Mouse (Mus musculus) stomach, postnatal 0 days (tissue): ENCODE measurements around the gene Tnni1. TPM values are rescaled to one million over a fixed set of nuclear protein-coding genes. Genes with fewer than 3 reads are reported as not detected.

Experiments used
- ATAC-seq: fragments of 200-750 bp; cut with Nextera tagmentation; 2 replicates; pipeline ENCODE4 v1.8.0; 2017; ENCODE audit not compliant: low FRiP score, low TSS enrichment
- DNase-seq: peaks from one replicate; pipeline ENCODE4 v3.0.0-alpha.2; 2016; ENCODE audit warnings: low spot score
- H3K27ac ChIP-seq: fragments of 300-500 bp; sonication (generic); replicated peaks from 2 replicates; pipeline ENCODE4 v1.5.1; 2014; ENCODE audit warnings: mild to moderate bottlenecking, control low read depth
- H3K27me3 ChIP-seq: fragments of 300-500 bp; sonication (generic); 2 replicates; pipeline ENCODE4 v1.6.1; 2014; ENCODE audit warnings: low read length; ENCODE audit not compliant: control insufficient read depth, insufficient read depth
- H3K36me3 ChIP-seq: fragments of 300-500 bp; sonication (generic); 2 replicates; pipeline ENCODE4 v1.6.1; 2014; ENCODE audit warnings: low read length, mixed read lengths; ENCODE audit not compliant: control insufficient read depth, insufficient read depth
- H3K4me1 ChIP-seq: fragments of 300-500 bp; sonication (generic); replicated peaks from 2 replicates; pipeline ENCODE4 v1.6.1; 2014; ENCODE audit warnings: antibody characterized with exemption; ENCODE audit not compliant: control insufficient read depth, insufficient read depth
- H3K4me2 ChIP-seq: fragments of 300-500 bp; sonication (generic); replicated peaks from 2 replicates; pipeline ENCODE4 v1.6.1; 2014; ENCODE audit warnings: low read depth, mild to moderate bottlenecking, control low read depth, moderate library complexity
- H3K4me3 ChIP-seq: fragments of 300-500 bp; sonication (generic); 2 replicates; pipeline ENCODE4 v1.5.1; 2014; ENCODE audit warnings: low read depth, low read length, control low read depth
- H3K9ac ChIP-seq: fragments of 300-500 bp; sonication (generic); 2 replicates; pipeline ENCODE4 v1.6.1; 2014; ENCODE audit warnings: mild to moderate bottlenecking, low read length, control low read depth, mixed read lengths
- H3K9me3 ChIP-seq: fragments of 300-500 bp; sonication (generic); 2 replicates; pipeline ENCODE4 v1.6.1; 2016; ENCODE audit warnings: low read length; ENCODE audit not compliant: control insufficient read depth
- CTCF ChIP-seq: IDR thresholded peaks from 2 replicates; pipeline ENCODE4 v1.5.1; 2016; ENCODE audit warnings: antibody characterized with exemption, low read depth, mild to moderate bottlenecking, moderate library complexity
- EP300 ChIP-seq: optimal IDR thresholded peaks from 2 replicates; pipeline ENCODE3; 2016; ENCODE audit warnings: antibody characterized with exemption
- WGBS: fragments of 180-500 bp; shearing (Covaris S2); extraction: QIAGEN DNeasy Blood & Tissue Kit; methylation state at CpG from one replicate; pipeline ENCODE4 v1.1.7; 2014; 5-methylcytosine and 5-hydroxymethylcytosine counted together
- polyA plus RNA-seq: library from polyadenylated mRNA; unstranded; fragments of >200 nt; fragmentation: Nextera tagmentation; extraction: Ambion mirVana; gene quantifications from 2 replicates; pipeline ENCODE4 v1.2.1, GENCODE M21; 2015

The Tnni1 gene
- polyA plus RNA-seq, 1 experiment from 2014 or later: 4.2 TPM

DNA sequence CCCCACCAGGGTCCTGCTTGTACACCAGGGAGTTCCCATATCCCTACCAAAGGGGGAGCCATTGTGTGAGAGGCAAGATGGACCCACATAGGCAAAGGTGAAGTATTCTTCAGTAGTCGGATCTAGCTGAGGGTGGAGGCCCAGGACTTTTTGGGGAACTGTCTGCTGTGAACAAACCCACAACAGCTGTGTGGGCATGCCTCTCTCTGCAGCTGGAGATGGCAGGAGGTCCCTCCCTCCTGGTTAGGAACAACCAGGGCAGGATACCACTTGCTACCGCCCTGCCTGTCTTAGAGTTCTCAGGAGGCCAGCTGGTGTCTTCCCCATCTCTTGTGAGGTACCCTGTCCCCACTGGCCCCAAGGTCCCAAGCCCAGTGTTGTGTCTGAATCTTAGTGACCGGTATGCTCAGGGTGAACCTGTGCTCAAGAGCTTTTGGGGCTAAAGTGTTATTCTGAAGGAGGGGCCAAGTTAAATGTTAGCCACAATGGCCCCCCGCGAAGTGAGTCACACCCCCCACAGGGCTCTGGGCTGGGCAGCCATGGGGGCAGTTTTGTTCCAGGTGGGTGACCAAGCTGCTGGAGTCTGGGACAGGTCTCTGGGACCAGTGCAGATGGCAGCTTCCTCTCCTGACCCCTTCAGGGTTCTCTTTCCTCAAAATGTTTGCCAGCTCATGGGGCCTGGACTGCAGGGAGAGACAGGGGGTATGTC is 34.6 kb downstream of the Tnni1 start:
- TF ChIP-seq EP300 (no peak), CTCF (no peak)
- Histone ChIP-seq H3K27ac (peak overlapping the region; percentile 93), H3K36me3 (no peaks in the 10 kb centered on the region), H3K4me2 (no peak overlapping the region), H3K4me1 (peaks cover 7% of the 10 kb centered on the region; the same call in 1 of the 2 replicates), H3K4me3 (no peak overlapping the region), H3K9ac (no peak overlapping the region), H3K27me3 (peaks cover 5% of the 10 kb centered on the region; the same call in 1 of the 2 replicates), H3K9me3 (no peaks in the 10 kb centered on the region)
- ATAC-seq (no peak), DNase-seq (no peak)
- WGBS: 70% methylated on average over 5 of the region's 5 CpGs

DNA sequence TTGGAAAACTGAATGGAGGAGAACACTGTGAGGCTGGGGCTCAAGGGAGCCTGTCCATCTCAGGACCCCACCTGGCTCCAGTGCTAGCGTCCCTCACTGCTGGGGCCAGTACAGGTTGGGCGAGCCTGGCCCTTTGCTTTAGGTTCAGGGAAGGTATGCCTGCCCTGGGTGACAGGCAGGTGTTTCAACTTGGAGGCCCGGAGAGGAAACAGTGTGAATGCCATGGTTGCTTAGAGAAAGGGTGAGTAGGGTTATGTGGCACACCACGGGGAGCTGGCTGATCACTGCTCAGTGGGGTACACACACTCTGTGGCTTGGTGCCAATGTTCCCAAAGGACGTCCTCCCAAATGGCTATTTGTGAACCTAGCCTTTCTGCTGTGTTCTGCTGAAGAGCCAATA is 35.3 kb downstream of the Tnni1 start:
- Histone ChIP-seq H3K9me3 (no peaks in the 10 kb centered on the region), H3K4me3 (no peak overlapping the region), H3K36me3 (no peaks in the 10 kb centered on the region), H3K4me2 (no peak overlapping the region), H3K4me1 (peaks cover 7% of the 10 kb centered on the region; the same call in 1 of the 2 replicates), H3K9ac (no peak overlapping the region), H3K27me3 (peaks cover 5% of the 10 kb centered on the region; the same call in 1 of the 2 replicates), H3K27ac (peak overlapping the region; percentile 93)
- WGBS: 69% methylated on average over 5 of the region's 5 CpGs
- DNase-seq: no peak
- TF ChIP-seq EP300: no peak
- TF ChIP-seq CTCF: no peak
- no peak for ATAC-seq

- no peaks in the 10 kb centered on the region for H3K9me3 ChIP-seq
- H3K36me3 ChIP-seq: no peaks in the 10 kb centered on the region
- peaks cover 8% of the 10 kb centered on the region; the same call in 1 of the 2 replicates for H3K4me1 ChIP-seq
- no peak overlapping the region for H3K27ac ChIP-seq
- 53% methylated on average over 4 of the region's 4 CpGs for whole genome bisulfite sequencing
- no peak for TF ChIP-seq CTCF
- no peak for TF ChIP-seq EP300
- H3K27me3 ChIP-seq: peaks cover 5% of the 10 kb centered on the region; the same call in 1 of the 2 replicates
- ATAC-seq: no peak
- no peak overlapping the region for H3K9ac ChIP-seq
- H3K4me2 ChIP-seq: no peak overlapping the region
- DNase-seq: no peak
- no peak overlapping the region for H3K4me3 ChIP-seq
Measured at GRCm38 (mm10) chr1:135817595-135817994, 38.4 kb downstream of the Tnni1 start.

DNA sequence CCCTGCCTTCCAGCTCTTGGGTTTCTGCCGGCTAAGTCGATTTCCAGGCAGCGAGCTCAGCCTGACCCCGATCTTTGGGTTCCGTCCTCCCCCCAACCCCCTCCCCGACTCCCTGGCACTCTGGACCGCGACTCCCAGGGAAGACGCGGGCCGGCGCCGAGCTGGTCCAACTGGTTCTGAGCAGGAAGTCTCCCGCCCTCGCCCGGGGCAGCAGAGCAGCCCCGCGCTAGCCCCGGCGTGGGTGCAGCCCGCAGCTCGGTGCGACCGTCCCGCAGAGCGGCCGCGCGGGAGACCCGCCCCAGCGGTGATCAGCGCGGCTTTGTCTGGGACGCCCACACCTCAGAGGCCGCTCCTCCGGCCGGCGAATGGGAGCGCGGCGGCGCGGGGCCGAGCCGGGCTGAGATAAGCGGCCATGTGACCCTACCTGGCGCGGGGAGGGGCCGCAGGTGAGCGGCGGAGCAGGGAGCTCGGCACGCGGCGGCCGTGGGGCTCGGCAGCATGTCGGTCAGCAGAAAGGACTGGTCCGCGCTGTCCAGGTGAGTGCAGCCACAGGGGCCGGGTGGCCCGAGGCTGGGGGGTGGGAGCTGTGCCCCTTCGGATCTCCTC is 39.4 kb downstream of the Tnni1 start, which contains the start of gene Lad1:
Gene Lad1, plus strand, starts transcription at position 118 of the 606 bp plus-strand sequence.
- TF ChIP-seq CTCF: no peak
- TF ChIP-seq EP300: no peak
- Histone ChIP-seq H3K4me2 (peak within 1 kb of the TSS; percentile 87), H3K27me3 (peaks cover 5% of the 10 kb centered on the region; the same call in 1 of the 2 replicates), H3K9me3 (no peaks in the 10 kb centered on the region), H3K4me3 (peak within 1 kb of the TSS; percentile 53), H3K27ac (peak within 1 kb of the TSS; percentile 90), H3K36me3 (no peaks in the 10 kb centered on the region), H3K4me1 (peaks cover 6% of the 10 kb centered on the region), H3K9ac (peak within 1 kb of the TSS; percentile 69)
- 3% methylated on average over 45 of the region's 63 CpGs for WGBS
- ATAC-seq (peak; percentile 77), DNase-seq (peak; percentile 91)

- no peak for TF ChIP-seq EP300
- TF ChIP-seq CTCF: no peak
- ATAC-seq: peak; percentile 71
Measured at GRCm38 (mm10) chr1:135820071-135820470, 40.8 kb downstream of the Tnni1 start.

More at GRCm38 (mm10) chr1:135820071-135820470, 40.8 kb downstream of the Tnni1 start:
- Histone ChIP-seq H3K4me3 (peak overlapping the region; percentile 53), H3K36me3 (no peaks in the 10 kb centered on the region), H3K4me2 (peak overlapping the region; percentile 87), H3K4me1 (peaks cover 2% of the 10 kb centered on the region), H3K9me3 (no peaks in the 10 kb centered on the region), H3K27me3 (peaks cover 5% of the 10 kb centered on the region; the same call in 1 of the 2 replicates), H3K27ac (peak overlapping the region; percentile 90), H3K9ac (peak overlapping the region; percentile 69)
- peak; percentile 81 for DNase-seq
- WGBS: 57% methylated on average over 10 of the region's 10 CpGs
